Mouse (Mus musculus): ENCODE data around the gene Mrpl41. TPM values are rescaled to one million over a fixed set of nuclear protein-coding genes. Genes with fewer than 3 reads are reported as not detected.

Gene Mrpl41
- polyA plus RNA-seq (2014; fragmentation: Illumina TruSeq; extraction: RNeasy Lipid Tissue Mini Kit (QIAGEN cat#74804); ENCODE audit: low read depth, low replicate concordance) = 59.7 TPM

DNA sequence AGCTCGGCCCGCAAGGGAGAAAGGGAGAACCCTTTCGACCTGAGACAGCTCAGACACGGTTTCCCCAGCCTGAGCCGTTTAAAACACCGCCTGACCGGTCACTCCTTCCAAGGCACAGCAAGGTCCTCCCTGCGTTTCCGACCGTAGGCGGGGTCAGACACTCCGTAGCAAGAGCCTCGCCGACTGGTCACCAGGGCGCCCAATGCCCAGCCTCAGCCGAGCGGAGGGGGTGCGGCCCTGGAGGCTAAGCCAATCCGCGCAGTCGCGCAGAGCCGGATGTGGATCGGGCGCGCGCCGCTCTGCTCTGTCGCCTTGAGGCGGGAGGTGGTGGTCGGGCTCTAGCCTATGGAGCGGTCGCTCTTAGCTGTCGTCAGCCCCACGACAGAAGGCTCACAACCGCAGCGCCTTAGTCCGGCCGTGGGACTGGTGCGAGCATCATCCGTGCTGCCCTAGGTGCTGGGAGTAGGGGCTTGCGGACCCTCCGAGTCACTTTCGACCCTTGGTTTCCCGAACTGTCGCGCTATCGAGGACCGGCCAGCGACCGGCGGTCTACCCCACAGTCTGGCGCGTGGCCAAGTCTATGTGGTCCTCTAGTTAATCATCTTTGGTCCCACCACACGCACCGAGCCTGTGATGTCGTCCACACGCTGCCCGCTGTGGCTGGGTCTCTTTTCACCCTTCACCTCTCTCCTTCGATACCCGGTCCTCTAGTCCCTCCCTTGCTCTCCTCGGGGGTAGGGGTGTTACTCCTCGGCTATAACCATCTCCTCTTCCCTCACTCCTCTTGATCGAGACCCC lies at the start of gene Mrpl41:
Mrpl41 (minus strand) TSS at position 193 of the 798 bp plus-strand sequence.

DNA sequence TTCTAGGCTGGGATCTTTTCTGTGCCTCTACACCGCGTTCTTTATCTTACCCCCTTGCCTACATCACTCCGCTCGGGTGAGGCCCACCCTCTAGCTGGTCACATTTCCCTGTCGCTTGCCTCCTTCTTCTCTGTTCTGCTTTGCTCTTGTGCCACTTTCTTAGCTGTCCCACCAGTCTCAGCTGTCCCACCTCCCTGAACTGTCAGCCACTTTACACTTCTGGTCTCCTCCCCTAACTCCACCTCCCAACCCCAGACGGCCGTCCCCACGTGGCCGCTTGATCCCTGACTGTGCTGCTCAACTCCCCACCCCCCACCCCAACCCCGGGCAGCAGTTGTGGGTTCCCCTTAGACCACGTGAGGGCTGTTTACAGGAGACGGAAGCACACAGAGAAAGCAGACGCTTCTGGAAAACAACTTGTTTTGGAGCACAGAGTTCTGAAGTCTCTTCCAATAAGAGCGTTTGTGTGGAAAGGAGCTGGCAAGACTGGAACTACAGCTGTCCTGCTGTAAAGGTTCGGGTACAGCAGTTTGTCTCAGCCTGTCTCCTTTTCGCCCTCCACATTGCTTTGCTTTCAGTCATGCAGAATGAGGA lies 903 bp upstream of the Mrpl41 start, which contains the start of gene Pnpla7:
Pnpla7 (plus strand) TSS at position 330 of the 594 bp plus-strand sequence.

DNA sequence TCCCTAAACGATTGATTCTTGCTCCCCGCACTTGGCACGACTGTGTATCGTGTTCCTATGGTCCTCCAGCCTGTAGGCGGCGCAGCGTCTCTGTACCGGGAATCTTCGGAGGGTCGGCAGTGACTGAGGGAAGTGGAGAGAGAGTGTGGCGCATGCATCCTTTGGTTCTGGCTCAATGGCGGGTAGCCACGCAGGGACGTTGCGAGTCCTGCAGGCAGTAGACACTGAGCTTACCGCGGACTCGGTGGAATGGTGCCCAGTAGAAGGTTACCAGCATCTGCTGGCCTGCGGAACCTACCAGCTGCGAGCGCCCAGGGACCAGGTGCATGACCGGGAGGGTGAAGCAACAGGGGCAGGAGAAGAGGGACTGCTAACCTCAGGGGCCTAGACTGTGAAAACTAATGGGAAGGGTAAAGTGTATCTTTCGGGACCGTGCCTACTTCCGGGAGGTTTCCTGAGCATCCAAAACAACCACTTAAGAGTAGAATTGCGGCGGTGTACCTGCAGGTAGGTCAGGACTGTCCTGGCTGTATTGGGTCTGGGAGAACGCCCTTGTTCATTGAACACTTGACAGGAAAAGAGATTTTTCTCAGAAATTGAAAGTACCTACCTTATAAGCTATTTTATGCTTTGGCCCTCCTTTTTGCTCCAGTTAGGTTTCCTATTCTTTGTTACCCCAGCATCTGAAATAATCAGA lies 12.4 kb downstream of the Mrpl41 start, which contains the start of gene Dph7:
Dph7 (plus strand) TSS at position 97 of the 697 bp plus-strand sequence.

DNA sequence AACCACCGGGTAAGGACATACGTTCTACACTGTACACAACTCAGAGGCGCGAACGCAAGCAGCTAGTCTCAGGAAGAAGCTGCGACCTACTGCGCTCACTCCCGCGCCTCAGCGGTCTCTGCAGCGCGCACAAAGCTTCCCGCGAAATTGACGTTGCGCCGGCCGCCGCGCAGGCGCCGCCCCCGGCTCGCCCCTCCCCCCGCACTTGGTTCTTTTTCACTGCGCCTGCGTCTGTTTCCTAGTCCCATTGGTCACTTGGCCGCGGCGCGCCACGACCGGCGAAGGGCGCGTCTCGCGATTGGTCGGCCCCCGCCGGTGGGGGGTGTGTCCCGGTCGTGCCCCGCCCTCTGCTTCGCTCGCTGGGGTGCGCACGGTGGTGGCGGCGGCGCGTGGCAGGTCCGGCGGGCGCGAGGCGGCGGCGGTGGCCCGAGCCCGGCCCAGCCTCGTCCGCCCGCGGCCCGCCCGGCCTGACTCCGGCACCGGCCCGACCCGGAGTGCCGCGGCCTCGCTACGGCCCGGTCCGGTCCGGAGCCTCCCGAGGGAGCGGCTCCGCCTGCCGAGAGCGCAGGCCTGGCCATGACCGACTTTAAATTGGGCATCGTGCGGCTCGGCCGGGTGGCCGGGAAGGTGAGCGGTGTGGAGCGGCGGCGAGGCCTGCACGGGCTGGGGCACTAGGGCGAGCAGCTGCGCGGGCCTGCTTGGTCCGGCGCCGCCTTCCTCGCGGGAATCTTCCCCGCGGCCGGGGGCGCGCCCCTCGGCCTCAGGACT lies 25.3 kb downstream of the Mrpl41 start, which contains the start of gene Zmynd19:
Zmynd19 (plus strand) TSS at position 372 of the 768 bp plus-strand sequence.

DNA sequence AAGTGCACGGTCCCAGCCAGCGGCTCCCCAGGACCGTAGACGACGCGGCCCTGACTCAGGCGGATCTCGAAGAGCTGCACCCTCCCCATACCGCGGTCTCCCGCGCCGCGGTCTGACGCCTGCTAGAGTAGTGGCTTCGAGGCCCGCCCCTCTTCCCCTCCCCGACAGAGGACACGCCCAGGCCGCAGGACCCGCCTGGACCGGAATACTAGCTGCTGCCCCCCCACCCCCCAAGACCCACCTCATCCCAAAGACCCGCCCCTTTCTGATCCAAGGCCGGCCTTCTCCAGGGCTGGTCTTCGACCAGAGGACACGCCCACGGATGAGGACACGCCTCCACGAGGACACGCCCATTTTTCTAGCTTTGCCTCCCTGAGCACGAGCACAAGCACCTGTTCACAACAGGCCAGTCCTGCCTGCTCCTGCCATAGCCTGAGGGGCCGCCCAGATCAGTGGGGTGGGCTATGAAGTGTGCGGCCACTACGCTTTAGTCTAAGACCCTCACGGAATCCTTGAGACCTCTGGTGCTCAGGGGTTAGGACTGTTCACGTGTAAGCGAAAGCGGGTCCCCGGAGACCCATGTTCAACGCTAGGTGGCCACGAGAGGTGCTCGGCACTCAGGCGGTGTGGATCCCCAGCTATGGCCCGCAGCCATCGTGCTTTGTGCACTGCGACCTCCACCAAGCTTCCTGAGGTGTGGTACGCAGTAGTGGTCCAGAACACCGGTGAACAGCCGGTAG lies 39.7 kb downstream of the Mrpl41 start, which contains the start of gene Arrdc1:
Arrdc1 (minus strand) TSS at position 196 of the 740 bp plus-strand sequence.

Other genes with a start within 250 kb of the Mrpl41 start
- 0.87 TPM for gene Cacna1b, start 211.9 kb downstream of the Mrpl41 start, polyA plus RNA-seq (2014; fragmentation: Illumina TruSeq; extraction: RNeasy Lipid Tissue Mini Kit (QIAGEN cat#74804); ENCODE audit: low read depth, low replicate concordance)
- 11.7 TPM for gene Ehmt1, start 55.5 kb downstream of the Mrpl41 start, polyA plus RNA-seq (2014; fragmentation: Illumina TruSeq; extraction: RNeasy Lipid Tissue Mini Kit (QIAGEN cat#74804); ENCODE audit: low read depth, low replicate concordance)
- 0.70 TPM for gene Arrdc1, start 39.8 kb downstream of the Mrpl41 start, polyA plus RNA-seq (2014; fragmentation: Illumina TruSeq; extraction: RNeasy Lipid Tissue Mini Kit (QIAGEN cat#74804); ENCODE audit: low read depth, low replicate concordance)
- 11.4 TPM for gene Zmynd19, start 25.3 kb downstream of the Mrpl41 start, polyA plus RNA-seq (2014; fragmentation: Illumina TruSeq; extraction: RNeasy Lipid Tissue Mini Kit (QIAGEN cat#74804); ENCODE audit: low read depth, low replicate concordance)
- 4.5 TPM for gene Dph7, start 12.7 kb downstream of the Mrpl41 start, polyA plus RNA-seq (2014; fragmentation: Illumina TruSeq; extraction: RNeasy Lipid Tissue Mini Kit (QIAGEN cat#74804); ENCODE audit: low read depth, low replicate concordance)
- gene Pnpla7, start 935 bp upstream of the Mrpl41 start, polyA plus RNA-seq (2014; fragmentation: Illumina TruSeq; extraction: RNeasy Lipid Tissue Mini Kit (QIAGEN cat#74804); ENCODE audit: low read depth, low replicate concordance) = 15.8 TPM
- 4.8 TPM for gene Nsmf, start 79.3 kb upstream of the Mrpl41 start, polyA plus RNA-seq (2014; fragmentation: Illumina TruSeq; extraction: RNeasy Lipid Tissue Mini Kit (QIAGEN cat#74804); ENCODE audit: low read depth, low replicate concordance)
- not detected for gene Entpd8, start 105.2 kb upstream of the Mrpl41 start, polyA plus RNA-seq (2014; fragmentation: Illumina TruSeq; extraction: RNeasy Lipid Tissue Mini Kit (QIAGEN cat#74804); ENCODE audit: low read depth, low replicate concordance)
- not detected for gene Noxa1, start 120.1 kb upstream of the Mrpl41 start, polyA plus RNA-seq (2014; fragmentation: Illumina TruSeq; extraction: RNeasy Lipid Tissue Mini Kit (QIAGEN cat#74804); ENCODE audit: low read depth, low replicate concordance)
- gene Nrarp, start 205.7 kb upstream of the Mrpl41 start, polyA plus RNA-seq (2014; fragmentation: Illumina TruSeq; extraction: RNeasy Lipid Tissue Mini Kit (QIAGEN cat#74804); ENCODE audit: low read depth, low replicate concordance) = 3.8 TPM
- gene Tor4a, start 221.8 kb upstream of the Mrpl41 start, polyA plus RNA-seq (2014; fragmentation: Illumina TruSeq; extraction: RNeasy Lipid Tissue Mini Kit (QIAGEN cat#74804); ENCODE audit: low read depth, low replicate concordance) = 5.8 TPM
- gene Nelfb, start 236.4 kb upstream of the Mrpl41 start, polyA plus RNA-seq (2014; fragmentation: Illumina TruSeq; extraction: RNeasy Lipid Tissue Mini Kit (QIAGEN cat#74804); ENCODE audit: low read depth, low replicate concordance) = 6.9 TPM
- not detected for gene Stpg3, start 239.5 kb upstream of the Mrpl41 start, polyA plus RNA-seq (2014; fragmentation: Illumina TruSeq; extraction: RNeasy Lipid Tissue Mini Kit (QIAGEN cat#74804); ENCODE audit: low read depth, low replicate concordance)
- gene Fam166a, start 243.6 kb upstream of the Mrpl41 start, polyA plus RNA-seq (2014; fragmentation: Illumina TruSeq; extraction: RNeasy Lipid Tissue Mini Kit (QIAGEN cat#74804); ENCODE audit: low read depth, low replicate concordance) = not detected
- gene Tubb4b, start 249.6 kb upstream of the Mrpl41 start, polyA plus RNA-seq (2014; fragmentation: Illumina TruSeq; extraction: RNeasy Lipid Tissue Mini Kit (QIAGEN cat#74804); ENCODE audit: low read depth, low replicate concordance) = 50.4 TPM